Mouse (Mus musculus) forebrain, embryonic 14.5 days (tissue): Measurements from ENCODE around the gene Gpank1. TPM values are rescaled to one million over a fixed set of nuclear protein-coding genes. Genes with fewer than 3 reads are reported as not detected.

Source experiments
- ATAC-seq: fragments of 200-750 bp; cut with Nextera tagmentation; 2 replicates; pipeline ENCODE4 v1.8.0; 2017; ENCODE audit warnings: mild to moderate bottlenecking, moderate library complexity
- DNase-seq: peaks from one replicate; pipeline ENCODE4 v3.0.0-alpha.2; 2015; ENCODE audit warnings: low spot score
- H3K27ac ChIP-seq: fragments of 300-500 bp; sonication (generic); 2 replicates; pipeline ENCODE4 v1.5.1; 2014; ENCODE audit warnings: low read depth, mild to moderate bottlenecking, control low read depth, low read length, moderate library complexity
- H3K27me3 ChIP-seq: fragments of 300-500 bp; sonication (generic); replicated peaks from 2 replicates; pipeline ENCODE4 v1.6.1; 2014; ENCODE audit warnings: low read length, control low read depth, mixed read lengths; ENCODE audit not compliant: control insufficient read depth, insufficient read depth
- H3K36me3 ChIP-seq: fragments of 300-500 bp; sonication (generic); 2 replicates; pipeline ENCODE4 v1.6.1; 2014; ENCODE audit warnings: low read length, control low read depth; ENCODE audit not compliant: control insufficient read depth, insufficient read depth
- H3K4me1 ChIP-seq: fragments of 300-500 bp; sonication (generic); 2 replicates; pipeline ENCODE4 v1.6.1; 2014; ENCODE audit warnings: antibody characterized with exemption, low read length, control low read depth; ENCODE audit not compliant: control insufficient read depth, insufficient read depth
- H3K4me2 ChIP-seq: fragments of 300-500 bp; sonication (generic); 2 replicates; pipeline ENCODE4 v1.6.1; 2014; ENCODE audit warnings: mild to moderate bottlenecking, control low read depth, low read length
- H3K4me3 ChIP-seq: fragments of 300-500 bp; sonication (generic); 2 replicates; pipeline ENCODE4 v1.5.1; 2014; ENCODE audit warnings: low read depth, low read length, control low read depth
- H3K9ac ChIP-seq: fragments of 300-500 bp; sonication (generic); 2 replicates; pipeline ENCODE4 v1.6.1; 2014; ENCODE audit warnings: mild to moderate bottlenecking, low read length, control low read depth, moderate library complexity
- H3K9me3 ChIP-seq: fragments of 300-500 bp; sonication (generic); replicated peaks from 2 replicates; pipeline ENCODE4 v1.6.1; 2016; ENCODE audit warnings: low read length, control low read depth, mixed read lengths; ENCODE audit not compliant: control insufficient read depth
- WGBS: fragments of 180-500 bp; shearing (Covaris S2); extraction: QIAGEN DNeasy Blood & Tissue Kit; methylation state at CpG from one replicate; pipeline ENCODE4 v1.1.7; 2014; 5-methylcytosine and 5-hydroxymethylcytosine counted together
- polyA plus RNA-seq: library from polyadenylated mRNA; unstranded; fragments of >200 nt; fragmentation: Nextera tagmentation; extraction: Ambion mirVana; gene quantifications from 2 replicates; pipeline ENCODE4 v1.2.1, GENCODE M21; 2014

Gene Gpank1
- polyA plus RNA-seq, 1 experiment from 2014 or later: 34.2 TPM

DNA sequence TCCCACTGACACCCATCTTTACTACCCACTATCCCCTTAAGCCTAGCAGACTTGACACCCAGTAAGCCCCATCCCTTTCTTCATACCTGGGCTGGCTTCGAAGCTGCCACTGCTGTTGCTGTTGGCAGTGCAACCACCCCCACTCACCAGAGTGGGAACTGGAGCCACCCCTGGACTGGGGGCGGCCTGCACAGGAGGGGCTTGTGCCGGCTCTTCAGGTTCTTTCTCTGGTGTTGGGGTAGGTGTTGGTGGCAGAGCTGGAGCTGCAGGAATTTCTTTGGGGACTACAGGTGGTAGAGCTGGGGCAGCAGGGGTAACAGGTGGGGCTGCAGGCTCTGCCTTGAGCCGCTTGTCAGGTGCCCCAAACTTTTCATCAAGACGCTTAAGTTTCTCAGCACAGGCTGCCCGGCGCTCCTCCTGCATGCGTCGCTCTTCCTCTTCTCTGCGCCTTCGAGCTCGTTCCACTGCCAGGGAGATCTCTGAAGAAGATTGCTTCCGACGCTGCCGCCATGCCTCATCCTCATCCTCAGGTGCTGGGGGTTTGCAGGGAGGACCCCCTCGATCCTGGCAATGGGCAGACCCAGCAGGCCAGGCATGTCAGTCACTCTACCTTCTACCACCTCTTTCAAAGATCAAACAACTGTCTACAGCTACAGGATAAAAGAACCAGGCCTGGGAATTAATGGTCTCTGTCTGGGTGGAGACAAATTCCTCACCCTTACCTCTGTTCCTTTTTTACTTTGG, 37.8 kb downstream of the Gpank1 start:
- Histone ChIP-seq H3K36me3 (peaks cover 86% of the 10 kb centered on the region), H3K4me2 (no peak overlapping the region), H3K4me3 (no peak overlapping the region), H3K9ac (no peak overlapping the region), H3K4me1 (peaks cover 12% of the 10 kb centered on the region), H3K27me3 (no peaks in the 10 kb centered on the region), H3K9me3 (no peaks in the 10 kb centered on the region), H3K27ac (no peak overlapping the region)
- 94% methylated on average over 16 of the region's 16 CpGs for WGBS
- no peak for DNase-seq
- no peak for ATAC-seq

DNA sequence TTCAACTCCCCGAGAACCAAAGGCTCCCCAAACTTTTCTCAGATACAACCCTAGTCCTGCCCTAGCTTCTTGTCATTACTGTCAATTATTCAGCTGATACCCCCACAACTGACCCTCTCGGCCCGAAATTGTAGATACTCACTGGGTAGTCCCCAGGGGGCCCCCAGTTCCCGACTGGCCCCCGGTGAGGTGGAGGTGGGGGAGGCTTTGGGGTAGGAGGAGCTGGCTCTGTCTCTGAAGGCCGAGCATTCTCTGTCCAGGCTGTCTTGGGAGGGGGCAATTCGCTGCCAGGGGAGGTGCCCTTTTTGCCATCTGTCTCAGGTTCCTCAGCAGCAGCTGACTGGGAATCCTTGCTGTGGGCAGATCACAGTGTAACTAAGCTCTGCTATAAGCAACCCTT, 38.4 kb downstream of the Gpank1 start:
- Histone ChIP-seq H3K36me3 (peaks cover 80% of the 10 kb centered on the region), H3K4me2 (no peak overlapping the region), H3K27ac (no peak overlapping the region), H3K4me3 (no peak overlapping the region), H3K9ac (no peak overlapping the region), H3K9me3 (no peaks in the 10 kb centered on the region), H3K4me1 (peaks cover 12% of the 10 kb centered on the region), H3K27me3 (no peaks in the 10 kb centered on the region)
- ATAC-seq (no peak), DNase-seq (no peak)
- WGBS: 83% methylated on average over 7 of the region's 7 CpGs

DNA sequence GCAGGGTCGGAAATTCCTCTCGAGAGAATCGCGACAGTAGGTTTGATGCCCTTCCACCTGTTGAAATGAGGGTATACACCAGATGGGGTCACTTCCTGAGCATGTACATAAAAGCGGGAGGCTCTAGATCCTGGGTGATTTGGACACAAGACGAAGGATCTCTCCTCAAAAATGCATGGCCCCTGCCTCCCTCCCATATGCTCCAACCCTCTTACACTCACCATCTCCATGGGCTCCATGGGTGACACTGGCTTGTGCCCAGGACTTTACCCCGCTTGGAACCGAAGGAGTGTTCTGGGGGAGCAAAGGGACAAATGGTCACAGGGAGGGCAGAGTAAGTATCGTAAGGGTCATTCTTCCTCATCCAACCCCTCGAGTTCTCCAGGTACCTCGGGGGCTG, 40.2 kb downstream of the Gpank1 start:
- peaks cover 62% of the 10 kb centered on the region for H3K36me3 ChIP-seq
- no peak overlapping the region for H3K9ac ChIP-seq
- DNase-seq: no peak
- no peaks in the 10 kb centered on the region for H3K9me3 ChIP-seq
- H3K4me3 ChIP-seq: no peak overlapping the region; the same call in 1 of the 2 replicates
- ATAC-seq: no peak
- no peak overlapping the region for H3K27ac ChIP-seq
- H3K4me2 ChIP-seq: no peak overlapping the region
- 86% methylated on average over 11 of the region's 11 CpGs for WGBS
- H3K27me3 ChIP-seq: no peaks in the 10 kb centered on the region
- H3K4me1 ChIP-seq: peaks cover 18% of the 10 kb centered on the region

DNA sequence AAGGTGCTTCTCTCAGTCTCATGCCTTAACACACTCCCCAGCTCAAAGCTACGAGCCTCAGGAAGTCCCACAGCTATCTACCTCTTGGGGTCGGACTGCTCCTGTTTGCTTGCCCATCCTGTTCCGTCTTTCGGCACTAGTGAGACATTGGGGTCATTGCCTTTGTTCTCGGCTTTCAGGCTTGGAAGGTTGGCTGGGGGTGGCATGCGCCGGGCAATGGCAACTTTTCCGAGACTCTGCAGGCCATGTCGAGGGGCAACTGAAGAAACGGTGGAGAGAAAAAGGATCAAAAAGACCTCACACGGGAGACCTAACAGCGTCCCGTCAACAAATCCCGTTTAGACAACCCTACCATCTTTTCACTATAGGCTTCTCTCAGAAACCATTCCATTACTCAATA, 40.9 kb downstream of the Gpank1 start:
- Histone ChIP-seq H3K27me3 (no peaks in the 10 kb centered on the region), H3K4me1 (peaks cover 18% of the 10 kb centered on the region), H3K36me3 (peaks cover 55% of the 10 kb centered on the region), H3K9ac (peak overlapping the region; percentile 99), H3K9me3 (no peaks in the 10 kb centered on the region), H3K4me2 (peak overlapping the region; percentile 98), H3K4me3 (peak overlapping the region; percentile 100), H3K27ac (no peak overlapping the region)
- no peak for ATAC-seq
- DNase-seq: no peak
- WGBS: 79% methylated on average over 14 of the region's 14 CpGs

DNA sequence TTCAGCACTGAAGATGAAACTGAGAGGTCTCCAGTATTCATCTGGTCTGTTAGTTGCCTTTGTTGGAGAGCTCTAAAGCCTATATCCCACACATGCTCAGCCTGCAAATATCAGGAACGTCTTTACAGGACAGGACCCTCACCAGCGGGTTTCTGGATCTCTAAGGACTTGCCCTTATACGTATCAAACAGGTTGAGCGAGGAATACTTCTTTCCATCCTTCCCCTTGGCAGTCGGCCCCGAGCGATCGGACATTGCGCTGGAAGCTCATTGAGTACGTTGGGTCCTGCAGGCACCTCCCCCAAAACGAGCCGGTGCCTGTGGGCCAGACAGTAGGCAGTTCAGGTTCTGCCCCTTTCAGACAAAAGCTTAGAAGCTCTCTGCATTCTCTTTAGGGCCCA, 41.5 kb downstream of the Gpank1 start:
- Histone ChIP-seq H3K27ac (no peak overlapping the region), H3K36me3 (peaks cover 49% of the 10 kb centered on the region), H3K4me2 (peak overlapping the region; percentile 98), H3K9me3 (no peaks in the 10 kb centered on the region), H3K27me3 (no peaks in the 10 kb centered on the region), H3K4me1 (peaks cover 18% of the 10 kb centered on the region), H3K9ac (peak overlapping the region; percentile 99), H3K4me3 (peak overlapping the region; percentile 100)
- ATAC-seq: no peak
- 46% methylated on average over 12 of the region's 12 CpGs for WGBS
- no peak for DNase-seq

DNA sequence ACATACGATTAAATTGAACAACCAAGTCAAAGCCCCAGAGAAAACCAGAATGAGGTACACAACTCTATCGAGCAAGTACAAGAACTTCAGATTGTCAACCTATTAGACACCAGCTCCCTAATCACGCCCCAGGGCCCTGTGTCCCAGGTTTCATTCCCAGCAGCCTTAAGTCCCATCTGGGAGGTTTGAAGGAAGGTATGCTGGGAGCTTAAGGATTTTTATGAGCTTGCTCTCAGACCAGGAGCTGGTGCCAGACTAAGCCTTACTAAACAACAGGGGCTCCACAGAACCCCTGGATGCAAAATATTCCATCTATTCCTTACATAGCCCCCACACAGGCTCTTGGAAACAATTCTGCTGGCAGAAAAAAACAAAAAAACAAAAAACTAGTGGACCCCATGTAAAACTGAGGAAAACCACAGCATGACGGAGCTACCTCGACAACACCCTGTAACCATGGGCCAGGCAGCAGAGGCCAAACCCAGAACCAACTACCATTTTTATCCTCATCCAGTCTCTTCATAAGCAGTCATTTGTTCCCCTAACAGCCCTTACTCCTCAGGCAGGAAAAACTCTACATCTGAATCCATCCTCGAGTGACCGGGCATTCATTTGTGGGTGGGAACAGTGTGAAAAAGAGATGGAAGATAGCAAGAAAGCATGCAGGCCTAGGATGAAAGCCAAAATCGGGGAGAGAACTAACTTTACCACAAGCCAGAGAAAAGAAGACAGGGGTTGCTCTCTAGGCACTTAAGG, 42.2 kb downstream of the Gpank1 start:
- peak overlapping the region; percentile 99 for H3K9ac ChIP-seq
- H3K36me3 ChIP-seq: peaks cover 41% of the 10 kb centered on the region
- 14% methylated on average over 8 of the region's 8 CpGs for WGBS
- H3K27me3 ChIP-seq: no peaks in the 10 kb centered on the region
- DNase-seq (no peak), ATAC-seq (no peak)
- H3K27ac ChIP-seq: peak overlapping the region; percentile 97
- peak overlapping the region; percentile 98 for H3K4me2 ChIP-seq
- H3K4me3 ChIP-seq: peak overlapping the region; percentile 100
- H3K9me3 ChIP-seq: no peaks in the 10 kb centered on the region
- peaks cover 18% of the 10 kb centered on the region for H3K4me1 ChIP-seq

DNA sequence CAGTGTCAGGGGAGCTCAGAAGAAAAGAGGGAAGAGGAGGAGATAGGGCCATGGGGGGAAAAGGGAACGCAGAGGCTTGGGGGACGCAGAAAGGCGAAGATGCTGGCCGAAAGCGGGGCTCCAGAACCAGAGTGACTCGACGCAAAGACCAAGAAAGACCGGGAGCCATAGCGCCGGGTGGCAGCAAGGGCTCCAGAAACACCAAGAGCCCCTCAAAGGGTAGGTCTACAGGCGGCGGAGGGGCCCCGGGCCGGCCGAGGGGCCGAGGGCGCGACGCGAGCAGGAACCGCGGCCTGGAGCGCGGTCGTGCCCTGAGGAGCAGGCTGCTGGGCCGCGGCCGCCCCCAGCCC, 42.9 kb downstream of the Gpank1 start:
- Histone ChIP-seq H3K4me1 (peaks cover 18% of the 10 kb centered on the region), H3K4me3 (peak overlapping the region; percentile 100), H3K9me3 (no peaks in the 10 kb centered on the region), H3K27me3 (no peaks in the 10 kb centered on the region), H3K36me3 (peaks cover 34% of the 10 kb centered on the region), H3K27ac (peak overlapping the region; percentile 97), H3K9ac (peak overlapping the region; percentile 99), H3K4me2 (peak overlapping the region; percentile 98)
- no peak for ATAC-seq
- no peak for DNase-seq
- WGBS: under 1% methylated on average over 23 of the region's 28 CpGs

DNA sequence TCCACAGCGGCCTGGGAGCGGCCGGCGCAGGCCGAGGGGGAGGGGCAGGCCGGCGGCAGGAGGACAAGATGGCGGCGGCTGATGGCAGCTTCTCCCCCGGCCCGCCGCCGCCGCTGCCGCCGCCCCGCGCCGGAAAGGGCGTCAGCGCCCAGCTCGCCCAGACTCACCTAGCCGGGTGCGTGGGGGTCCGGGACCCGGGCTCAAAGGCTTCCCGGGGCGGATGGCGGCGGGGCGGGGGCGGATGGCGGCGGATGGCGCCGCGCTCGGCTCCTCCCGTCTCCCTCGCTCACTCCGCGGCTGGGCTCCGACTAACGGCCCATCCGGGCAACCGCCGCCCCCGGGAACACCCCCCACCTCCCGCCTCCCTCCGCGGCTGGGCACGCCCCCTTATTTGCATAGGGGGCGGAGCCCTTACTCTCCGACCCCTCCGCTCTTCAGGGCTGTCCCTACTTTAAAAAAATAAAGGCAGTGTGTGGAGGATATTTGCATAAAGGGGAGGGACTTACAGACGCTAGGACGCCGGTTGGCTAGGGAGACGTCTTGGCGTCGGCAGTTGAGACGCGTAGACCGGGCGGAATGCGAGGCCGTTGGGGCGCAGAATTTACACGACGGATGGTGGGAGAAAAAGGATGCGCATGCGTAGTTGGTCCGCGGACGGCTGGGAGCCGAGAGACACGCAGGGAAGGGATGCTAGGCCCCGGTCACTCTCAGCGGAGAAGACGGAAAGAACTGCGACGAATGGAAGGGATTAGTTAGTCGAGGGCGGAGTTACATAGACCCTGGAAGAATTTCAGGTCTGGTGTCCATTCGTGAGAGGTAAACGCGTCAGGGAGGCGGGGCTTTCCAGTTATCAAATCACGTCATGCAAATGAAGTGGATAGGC, 43.6 kb downstream of the Gpank1 start, which contains the start of gene Prrc2a:
TSS of gene Prrc2a (minus strand) at position 330 of the 883 bp plus-strand sequence.
- Histone ChIP-seq H3K27ac (peak within 1 kb of the TSS; percentile 97), H3K9ac (peak within 1 kb of the TSS; percentile 99), H3K9me3 (no peaks in the 10 kb centered on the region), H3K4me2 (peak within 1 kb of the TSS; percentile 98), H3K36me3 (peaks cover 28% of the 10 kb centered on the region), H3K4me1 (peaks cover 18% of the 10 kb centered on the region), H3K4me3 (peak within 1 kb of the TSS; percentile 100), H3K27me3 (no peaks in the 10 kb centered on the region)
- WGBS: under 1% methylated on average over 71 of the region's 89 CpGs
- peak; percentile 100 for DNase-seq
- peak; percentile 95 for ATAC-seq
